Mouse (Mus musculus): ENCODE data around the gene Rap1a. TPM values are rescaled to one million over a fixed set of nuclear protein-coding genes. Genes with fewer than 3 reads are reported as not detected.

Gene Rap1a
- total and polyA plus RNA-seq, 2 experiments from 2014 or later: 17.8 to 91.0 TPM

DNA sequence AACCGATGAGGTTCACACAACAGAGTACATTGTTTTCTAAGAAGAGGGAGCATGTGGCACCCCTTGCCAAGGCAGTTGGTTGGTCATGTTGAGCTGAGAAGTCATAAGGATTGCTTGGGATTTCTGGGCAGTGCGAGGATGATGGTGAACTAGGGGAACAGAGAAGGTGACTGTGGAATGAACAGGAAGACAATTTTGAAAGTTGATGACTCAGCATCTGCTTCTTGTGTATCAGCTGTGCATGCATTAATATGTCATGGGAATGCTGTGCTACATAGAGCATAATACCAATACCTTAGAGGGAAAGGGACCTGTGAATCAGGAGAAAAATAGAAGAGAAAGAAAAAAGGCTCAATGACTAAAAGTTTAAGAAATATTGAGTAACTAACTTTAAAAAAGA is 10.0 kb upstream of the Rap1a start:
- Histone ChIP-seq H3K36me3 (replicated peaks; ENCODE audit: control insufficient read depth, insufficient read depth, low read length) (no peaks in the 10 kb centered on the region), H3K9ac (replicated peaks; ENCODE audit: low read depth, low read length) (no peak overlapping the region), H3K4me2 (ENCODE audit: low read depth, low read length) (no peak overlapping the region), H3K9me3 (replicated peaks; ENCODE audit: control insufficient read depth, low read length) (no peaks in the 10 kb centered on the region), H3K27ac (ENCODE audit: low read depth) (no peak overlapping the region), H3K4me1 (ENCODE audit: control insufficient read depth, insufficient read depth) (peaks cover 11% of the 10 kb centered on the region), H3K27me3 (ENCODE audit: control insufficient read depth, insufficient read depth, low read length) (peaks cover 25% of the 10 kb centered on the region), H3K4me3 (ENCODE audit: low read depth, low read length) (no peak overlapping the region)
- ATAC-seq (ENCODE audit: insufficient read depth, low read depth) (no peak), DNase-seq (ENCODE audit: low spot score) (no peak)
- TF ChIP-seq EP300 (IDR thresholded peaks at IDR 0.05; ENCODE audit: low read depth): no peak
- TF ChIP-seq CTCF (IDR thresholded peaks at IDR 0.05; ENCODE audit: low read depth): no peak
- WGBS: 88% methylated on average over 2 of the region's 2 CpGs

DNA sequence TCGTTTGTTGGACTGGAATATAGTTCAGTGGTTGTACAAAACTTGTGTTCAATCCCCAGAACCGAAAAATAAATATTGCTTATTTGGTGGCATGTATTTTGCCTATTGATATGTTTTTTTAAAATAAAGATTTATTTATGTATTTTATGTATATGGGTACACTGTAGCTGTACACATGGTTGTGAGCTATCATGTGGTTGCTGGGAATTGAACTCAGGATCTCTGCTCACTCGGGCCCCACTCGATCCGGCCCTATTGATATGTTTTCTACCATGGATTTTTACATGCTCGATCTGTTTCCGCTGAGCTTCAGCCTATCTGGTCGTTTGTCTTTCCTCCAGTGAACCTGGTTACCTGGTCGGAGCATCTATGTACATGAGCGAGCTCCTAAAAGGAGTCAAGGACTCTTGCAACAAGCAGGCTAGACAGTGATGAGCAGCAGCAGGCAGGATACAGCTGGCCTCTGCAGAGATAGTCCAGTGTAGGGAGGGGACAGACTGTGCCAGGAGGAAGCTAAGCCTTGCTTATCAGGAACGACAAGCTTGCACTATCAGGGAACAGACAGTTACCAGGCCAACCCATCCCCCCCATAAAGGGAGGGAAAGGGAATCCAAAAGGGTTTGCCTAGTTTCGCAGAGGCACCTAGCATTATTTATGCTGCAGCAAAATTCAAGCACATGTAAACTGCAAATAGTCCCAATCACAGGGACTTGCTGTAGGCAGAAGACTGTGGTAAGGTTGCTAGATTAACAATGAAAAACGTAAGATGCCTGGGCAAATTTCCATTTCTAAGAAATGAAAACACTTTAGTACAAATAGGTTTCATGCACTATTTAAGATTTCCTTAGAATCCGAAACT is 7.3 kb upstream of the Rap1a start:
- no peak overlapping the region for H3K27ac ChIP-seq (ENCODE audit: low read depth)
- H3K27me3 ChIP-seq (ENCODE audit: control insufficient read depth, insufficient read depth, low read length): peaks cover 20% of the 10 kb centered on the region
- 38% methylated on average over 14 of the region's 14 CpGs for whole genome bisulfite sequencing
- H3K4me2 ChIP-seq (ENCODE audit: low read depth, low read length): no peak overlapping the region
- H3K9ac ChIP-seq (replicated peaks; ENCODE audit: low read depth, low read length): no peak overlapping the region
- H3K4me3 ChIP-seq (ENCODE audit: low read depth, low read length): no peak overlapping the region
- no peaks in the 10 kb centered on the region; the same call in 1 of the 2 replicates for H3K4me1 ChIP-seq (ENCODE audit: control insufficient read depth, insufficient read depth)
- TF ChIP-seq EP300 (IDR thresholded peaks at IDR 0.05; ENCODE audit: low read depth) (peak; percentile 86), CTCF (IDR thresholded peaks at IDR 0.05; ENCODE audit: low read depth) (no peak)
- peak; percentile 73 for ATAC-seq (ENCODE audit: insufficient read depth, low read depth)
- H3K9me3 ChIP-seq (replicated peaks; ENCODE audit: control insufficient read depth, low read length): no peaks in the 10 kb centered on the region
- no peaks in the 10 kb centered on the region for H3K36me3 ChIP-seq (replicated peaks; ENCODE audit: control insufficient read depth, insufficient read depth, low read length)
- peak; percentile 64 for DNase-seq (ENCODE audit: low spot score)

DNA sequence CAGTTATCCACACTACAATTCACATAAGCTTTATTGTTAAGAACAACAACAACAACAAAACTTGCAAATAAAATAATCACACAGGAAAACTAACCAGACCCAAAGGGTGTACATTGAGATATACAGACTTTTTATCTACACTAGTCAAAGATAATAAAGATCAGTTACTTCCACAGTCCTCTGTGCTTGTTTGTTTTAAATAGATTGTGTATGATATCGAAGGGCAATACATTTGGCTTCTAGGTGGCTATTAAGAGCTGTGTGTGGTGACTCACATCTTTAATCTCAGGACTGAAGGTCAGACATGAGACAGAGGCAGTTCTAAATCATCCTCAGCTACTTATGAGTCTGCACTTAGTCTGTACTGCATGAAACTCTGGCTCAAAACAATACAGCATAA is 6.5 kb upstream of the Rap1a start:
- ATAC-seq (ENCODE audit: insufficient read depth, low read depth): no peak
- WGBS: 49% methylated on average over 1 of the region's 1 CpGs
- H3K27ac ChIP-seq (ENCODE audit: low read depth): no peak overlapping the region
- H3K4me2 ChIP-seq (ENCODE audit: low read depth, low read length): no peak overlapping the region
- H3K9me3 ChIP-seq (replicated peaks; ENCODE audit: control insufficient read depth, low read length): no peaks in the 10 kb centered on the region
- peaks cover 16% of the 10 kb centered on the region for H3K27me3 ChIP-seq (ENCODE audit: control insufficient read depth, insufficient read depth, low read length)
- TF ChIP-seq CTCF (IDR thresholded peaks at IDR 0.05; ENCODE audit: low read depth) (no peak), EP300 (IDR thresholded peaks at IDR 0.05; ENCODE audit: low read depth) (no peak)
- H3K4me3 ChIP-seq (ENCODE audit: low read depth, low read length): no peak overlapping the region
- no peaks in the 10 kb centered on the region; the same call in 1 of the 2 replicates for H3K4me1 ChIP-seq (ENCODE audit: control insufficient read depth, insufficient read depth)
- H3K9ac ChIP-seq (replicated peaks; ENCODE audit: low read depth, low read length): no peak overlapping the region
- H3K36me3 ChIP-seq (replicated peaks; ENCODE audit: control insufficient read depth, insufficient read depth, low read length): no peaks in the 10 kb centered on the region
- DNase-seq (ENCODE audit: low spot score): no peak

DNA sequence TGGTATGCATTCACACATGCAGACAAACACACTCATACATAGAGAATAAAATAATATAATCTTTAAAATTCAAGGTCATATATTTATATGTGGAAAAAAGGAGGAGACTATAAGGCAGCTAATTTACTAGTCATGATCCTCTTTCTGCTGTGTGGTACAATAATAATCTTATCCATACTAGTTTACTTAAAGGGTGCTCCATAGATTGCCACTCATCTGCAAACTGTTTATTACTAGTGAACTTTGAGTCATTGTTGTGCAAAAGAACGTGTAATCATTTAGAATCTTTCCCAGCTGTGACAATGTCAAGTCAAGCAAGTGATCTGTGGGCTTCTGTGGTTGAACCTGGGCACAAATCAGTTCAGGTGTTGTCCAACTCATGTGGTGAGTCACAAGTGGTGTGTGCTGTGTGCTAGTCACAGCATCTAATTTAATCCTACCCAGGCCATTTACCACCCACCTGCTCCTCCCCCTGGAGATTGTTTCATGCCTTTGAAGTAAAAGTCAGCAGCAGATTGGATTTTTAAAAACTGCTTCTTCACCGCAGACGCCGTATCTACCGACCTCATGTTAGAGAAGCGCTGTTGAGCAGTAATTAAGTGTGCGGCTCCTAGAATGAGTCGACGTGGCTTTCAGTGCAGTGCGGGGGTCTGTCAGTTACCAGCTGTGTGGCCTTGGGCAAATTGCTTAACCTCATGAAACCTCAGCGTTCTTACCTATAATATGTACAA is 5.5 kb upstream of the Rap1a start:
- Histone ChIP-seq H3K36me3 (replicated peaks; ENCODE audit: control insufficient read depth, insufficient read depth, low read length) (no peaks in the 10 kb centered on the region), H3K4me1 (ENCODE audit: control insufficient read depth, insufficient read depth) (peaks cover 3% of the 10 kb centered on the region; the same call in 1 of the 2 replicates), H3K27me3 (ENCODE audit: control insufficient read depth, insufficient read depth, low read length) (peaks cover 15% of the 10 kb centered on the region; the same call in 1 of the 2 replicates), H3K9ac (replicated peaks; ENCODE audit: low read depth, low read length) (no peak overlapping the region), H3K4me2 (ENCODE audit: low read depth, low read length) (no peak overlapping the region), H3K4me3 (ENCODE audit: low read depth, low read length) (no peak overlapping the region), H3K9me3 (replicated peaks; ENCODE audit: control insufficient read depth, low read length) (no peaks in the 10 kb centered on the region), H3K27ac (ENCODE audit: low read depth) (no peak overlapping the region)
- 79% methylated on average over 11 of the region's 11 CpGs for WGBS
- no peak for DNase-seq (ENCODE audit: low spot score)
- no peak for ATAC-seq (ENCODE audit: insufficient read depth, low read depth)
- TF ChIP-seq CTCF (IDR thresholded peaks at IDR 0.05; ENCODE audit: low read depth) (no peak), EP300 (IDR thresholded peaks at IDR 0.05; ENCODE audit: low read depth) (no peak)

DNA sequence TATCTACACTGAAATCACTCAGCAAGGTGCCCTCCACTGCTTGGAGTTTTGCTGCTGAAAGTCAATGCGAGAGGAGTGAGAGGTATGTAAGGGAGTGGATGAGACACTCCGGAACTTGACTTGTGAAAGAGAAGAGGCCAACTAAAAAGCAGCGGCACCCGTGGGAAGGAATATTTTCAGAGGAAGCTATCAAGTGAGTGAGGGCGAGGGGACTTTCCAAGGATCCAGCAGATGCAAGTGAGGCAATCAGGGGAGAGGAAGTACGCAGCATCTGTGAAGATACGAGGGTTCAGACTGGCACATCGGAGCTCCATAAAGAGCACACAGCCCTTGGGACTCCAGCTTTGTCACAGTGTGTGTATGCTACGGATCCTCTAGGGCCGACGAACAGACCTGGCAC is 2.5 kb upstream of the Rap1a start:
- Histone ChIP-seq H3K4me3 (ENCODE audit: low read depth, low read length) (no peak overlapping the region), H3K4me2 (ENCODE audit: low read depth, low read length) (no peak overlapping the region), H3K4me1 (ENCODE audit: control insufficient read depth, insufficient read depth) (peaks cover 20% of the 10 kb centered on the region), H3K9me3 (replicated peaks; ENCODE audit: control insufficient read depth, low read length) (no peaks in the 10 kb centered on the region), H3K27me3 (ENCODE audit: control insufficient read depth, insufficient read depth, low read length) (0 out of 2 replicates have a peak, but pooled peaks cover 9% of the 10 kb centered on the region), H3K36me3 (replicated peaks; ENCODE audit: control insufficient read depth, insufficient read depth, low read length) (no peaks in the 10 kb centered on the region), H3K27ac (ENCODE audit: low read depth) (peak overlapping the region; percentile 95; the same call in 1 of the 2 replicates), H3K9ac (replicated peaks; ENCODE audit: low read depth, low read length) (no peak overlapping the region)
- WGBS: 54% methylated on average over 11 of the region's 11 CpGs
- ATAC-seq (ENCODE audit: insufficient read depth, low read depth) (no peak), DNase-seq (ENCODE audit: low spot score) (no peak)
- TF ChIP-seq CTCF (IDR thresholded peaks at IDR 0.05; ENCODE audit: low read depth) (no peak), EP300 (IDR thresholded peaks at IDR 0.05; ENCODE audit: low read depth) (no peak)

Data from heart, postnatal 0 days (tissue).